Mouse (Mus musculus) common myeloid progenitor, adult 5-6 weeks (primary cell): ENCODE measurements around the gene Prkd1. TPM values are rescaled to one million over a fixed set of nuclear protein-coding genes. Genes with fewer than 3 reads are reported as not detected.

Experiments used
- ATAC-seq: replicated peaks from 2 replicates; pipeline ENCODE4 v1.8.0; 2016; ENCODE audit warnings: low read depth, mild to moderate bottlenecking, moderate TSS enrichment, inconsistent platforms; ENCODE audit not compliant: poor library complexity, severe bottlenecking
- total RNA-seq: library from RNA; stranded (forward); fragments of 200-1000, 187-1606 nt; gene quantifications from 2 replicates; pipeline ENCODE4 v1.2.3, GENCODE M21; 2017

Prkd1 gene
- total RNA-seq, 1 experiment from 2014 or later = not detected

DNA sequence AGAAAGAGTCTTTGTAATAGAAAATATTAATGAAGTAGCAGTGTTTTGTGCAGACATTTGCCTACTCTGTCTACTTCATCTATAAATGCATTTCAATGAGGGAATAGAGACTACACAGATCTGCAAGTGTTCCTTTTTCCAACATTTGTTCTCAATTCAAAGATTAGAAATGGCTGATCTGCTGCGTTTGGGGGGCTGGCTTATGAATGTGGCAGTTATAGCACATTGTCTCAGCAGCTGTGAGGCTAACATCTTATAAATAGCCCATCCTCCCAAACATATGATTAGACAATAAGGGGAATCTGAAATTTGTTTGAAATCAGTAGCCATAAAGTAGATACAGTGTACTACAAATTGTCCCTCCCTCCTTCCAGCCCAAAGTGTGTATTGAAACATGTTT, 83.7 kb downstream of the Prkd1 start:
- ATAC-seq = no peak

- ATAC-seq = no peak
These were observed 88.4 kb downstream of the Prkd1 start for GRCm38 (mm10) chr12:50560536-50560935.

DNA sequence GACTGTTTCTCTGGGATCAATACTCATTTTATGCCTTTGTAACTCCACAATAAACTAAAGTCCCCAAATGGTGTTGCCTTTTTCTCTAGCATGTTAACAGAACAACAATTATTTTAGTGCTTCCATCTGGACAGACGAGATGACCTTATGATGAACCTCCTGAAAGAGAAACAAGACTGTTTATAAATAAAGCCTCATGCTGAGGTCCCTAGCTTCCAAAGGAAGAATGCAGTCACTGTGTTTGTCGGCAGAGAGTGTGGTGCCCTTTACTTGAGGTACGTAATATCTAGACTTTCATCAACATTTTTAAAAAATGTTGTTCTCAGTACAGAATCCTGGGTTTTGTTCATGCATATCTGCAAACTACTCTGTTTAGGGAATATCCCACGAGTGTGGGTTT, 90.7 kb downstream of the Prkd1 start:
- ATAC-seq = no peak

GRCm38 (mm10) chr12:50554214-50554613, 94.7 kb downstream of the Prkd1 start:
- ATAC-seq = no peak

DNA sequence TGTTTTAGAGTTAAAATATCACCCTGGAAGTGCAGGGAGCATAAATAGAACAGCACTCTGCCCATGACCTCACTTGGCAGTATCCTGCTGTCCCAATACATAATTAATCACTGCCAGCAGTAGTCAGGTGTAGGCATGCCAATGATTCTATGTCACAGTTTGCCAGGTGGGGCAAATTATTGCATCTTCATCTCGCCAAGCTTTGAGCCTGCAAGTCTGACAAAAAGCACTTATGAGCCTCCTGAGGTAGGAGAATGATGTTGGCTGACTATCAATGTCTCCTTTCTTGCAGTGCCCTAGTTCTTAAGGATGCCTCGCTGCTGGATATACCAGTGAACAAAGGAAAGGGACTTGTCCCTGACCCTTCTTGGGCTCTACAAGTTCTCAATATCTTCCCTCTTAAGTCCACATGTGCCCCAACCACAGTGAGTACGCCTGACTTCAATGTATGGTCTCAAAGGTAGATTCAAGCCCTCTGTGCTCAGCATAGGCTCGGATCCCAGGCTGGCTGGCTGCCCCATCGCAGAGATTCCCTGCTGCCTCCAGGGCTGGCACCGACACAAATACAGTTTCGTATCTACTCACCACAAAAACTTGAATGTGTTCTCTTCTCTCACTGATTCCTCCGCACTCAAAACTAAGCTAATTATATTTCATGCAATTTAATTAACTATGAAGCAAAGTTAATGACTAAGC, 98.9 kb downstream of the Prkd1 start:
- ATAC-seq = no peak

- no peak for ATAC-seq
These were observed 102.5 kb downstream of the Prkd1 start for GRCm38 (mm10) chr12:50546394-50546793.

DNA sequence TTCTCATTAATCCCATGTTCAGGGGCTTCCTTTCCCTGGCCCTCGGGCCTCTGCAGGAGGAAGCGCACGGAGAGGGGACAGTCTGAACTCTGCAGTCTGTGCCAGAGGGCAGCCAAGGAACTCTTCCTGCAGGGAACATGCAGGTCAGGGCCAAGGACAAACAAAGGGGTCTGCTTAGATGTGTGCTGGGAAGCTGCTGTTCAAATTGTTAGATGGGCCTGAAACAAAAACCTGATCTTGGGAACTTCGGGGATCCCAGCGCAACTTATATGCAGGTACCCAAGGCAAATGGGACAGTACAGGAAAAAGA, 103.3 kb downstream of the Prkd1 start:
- ATAC-seq = no peak

GRCm38 (mm10) chr12:50544855-50545609, 103.9 kb downstream of the Prkd1 start:
- no peak for ATAC-seq

- ATAC-seq = no peak
These were observed 108.1 kb downstream of the Prkd1 start for GRCm38 (mm10) chr12:50540793-50541192.

GRCm38 (mm10) chr12:50538296-50538965, 110.5 kb downstream of the Prkd1 start:
- ATAC-seq = no peak

DNA sequence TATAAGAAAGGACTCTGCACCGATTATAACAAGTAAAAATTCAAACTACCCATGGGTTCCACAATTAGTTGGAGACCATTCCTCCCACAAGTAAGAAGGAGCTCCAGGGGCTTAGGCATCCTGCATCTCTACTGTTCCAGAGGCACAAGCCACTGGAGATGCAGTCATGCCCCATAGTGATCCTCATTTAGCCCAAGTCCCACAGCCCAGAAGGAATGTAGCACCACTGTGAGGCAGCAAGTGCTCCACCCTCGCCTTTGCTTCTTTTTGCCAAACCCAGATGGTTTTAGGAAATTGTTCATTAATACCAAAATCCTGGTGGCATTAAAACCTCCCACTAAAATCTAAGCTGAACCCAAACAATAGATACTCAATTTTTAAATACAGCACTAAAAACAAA, 111.1 kb downstream of the Prkd1 start:
- ATAC-seq = no peak

GRCm38 (mm10) chr12:50537006-50537405, 111.9 kb downstream of the Prkd1 start:
- ATAC-seq = no peak

DNA sequence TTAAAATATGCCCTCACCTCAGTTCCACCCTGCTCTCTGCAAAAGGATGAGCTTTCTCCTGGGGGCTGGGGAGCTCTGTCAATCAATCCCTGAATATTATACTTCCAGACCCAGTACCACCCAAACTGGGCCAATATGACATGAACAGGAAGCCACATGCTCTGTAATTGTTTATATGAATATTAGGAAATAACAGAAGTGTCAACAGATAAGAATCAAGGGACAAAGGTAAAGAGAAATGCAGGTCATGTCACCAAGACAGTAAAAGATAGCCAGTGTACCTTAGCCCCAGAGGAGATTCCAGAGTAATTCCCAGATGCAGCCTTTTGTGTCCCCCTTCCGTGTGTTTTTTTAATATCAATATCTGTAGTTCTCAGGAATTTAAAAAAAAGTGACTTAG, 120.3 kb downstream of the Prkd1 start:
- no peak for ATAC-seq

DNA sequence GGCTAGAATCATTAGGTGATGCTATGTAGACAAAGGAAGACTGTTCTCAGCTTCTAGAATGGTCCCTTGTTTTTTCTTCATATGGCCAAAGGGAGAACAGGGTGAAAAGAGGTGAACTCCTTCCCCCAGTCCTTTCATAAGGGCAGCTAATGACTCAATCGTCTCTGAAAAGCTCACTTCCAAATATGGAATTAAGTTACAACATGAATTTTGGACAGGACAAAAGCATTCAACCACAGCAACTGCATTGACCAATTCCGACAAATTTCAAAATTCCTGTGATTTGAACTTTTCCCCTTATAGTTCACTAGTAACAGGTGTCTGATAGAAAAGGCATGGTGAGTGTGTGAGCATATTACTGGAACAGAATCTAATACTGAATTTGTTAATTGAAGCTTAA, 124.8 kb downstream of the Prkd1 start:
- no peak for ATAC-seq

DNA sequence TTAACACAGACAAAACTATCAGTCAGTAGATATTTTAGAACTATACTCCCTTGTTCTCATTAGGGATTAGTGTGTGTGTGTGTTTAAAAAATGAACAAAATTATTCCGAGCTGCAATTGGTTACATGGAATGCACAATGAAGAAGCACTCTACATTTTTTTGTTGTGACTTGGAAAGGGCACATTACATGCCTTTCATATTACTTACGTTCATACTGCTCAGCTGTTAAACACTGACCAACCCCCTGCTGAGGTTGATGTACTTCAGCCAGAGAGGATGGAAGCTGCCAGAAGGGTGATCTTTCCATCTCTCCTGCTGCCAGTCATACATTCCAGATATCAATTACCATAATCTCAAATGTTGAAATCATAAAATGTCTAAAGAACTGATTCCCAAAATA, 134.4 kb downstream of the Prkd1 start:
- no peak for ATAC-seq

- ATAC-seq = no peak
These were observed 137.2 kb downstream of the Prkd1 start for GRCm38 (mm10) chr12:50511486-50512225.

DNA sequence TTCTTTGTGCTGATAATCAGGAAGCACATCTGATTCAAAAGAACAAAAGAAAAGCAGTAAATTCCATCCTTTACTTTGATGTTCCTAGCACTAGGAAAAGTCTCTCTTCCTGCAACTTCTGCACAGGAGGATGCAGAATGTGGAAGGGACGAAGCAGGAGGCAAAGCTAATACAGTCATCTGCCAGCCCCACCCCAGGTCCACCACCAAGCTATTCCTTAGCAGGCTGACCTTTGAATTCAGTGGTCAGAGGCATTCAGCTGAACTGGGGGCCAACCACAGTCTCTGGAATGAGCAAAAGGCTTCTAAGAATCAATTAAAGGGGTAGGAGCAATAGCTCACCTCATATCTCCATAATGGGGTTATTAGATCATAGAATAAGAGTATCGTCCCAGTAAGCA, 140.1 kb downstream of the Prkd1 start:
- no peak for ATAC-seq

- no peak for ATAC-seq
These were observed 148.9 kb downstream of the Prkd1 start for GRCm38 (mm10) chr12:50499796-50500504.

DNA sequence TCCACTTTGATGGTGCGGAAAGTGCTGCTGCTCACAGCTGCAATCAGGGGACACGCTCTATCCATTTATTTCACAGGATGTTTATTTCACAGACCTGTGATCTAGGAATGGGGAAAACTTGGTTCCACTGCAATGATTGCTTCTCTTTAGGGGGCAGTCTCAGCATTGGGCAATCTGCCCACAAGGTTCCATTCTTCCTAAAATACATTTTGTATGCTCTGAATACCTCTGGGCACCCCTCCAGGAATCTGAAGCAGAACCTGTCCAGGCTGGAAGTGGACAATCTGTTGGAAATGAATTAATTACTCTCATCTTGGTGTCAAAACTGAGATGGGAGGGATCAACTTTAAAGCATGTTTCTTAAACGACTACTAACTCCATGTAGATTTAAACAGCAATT, 152.9 kb downstream of the Prkd1 start:
- ATAC-seq = no peak

GRCm38 (mm10) chr12:50479784-50480183, 169.1 kb downstream of the Prkd1 start:
- ATAC-seq = no peak
